Mouse (Mus musculus) kidney, postnatal 36 days (tissue): ENCODE measurements around the gene Tbx22.

Experiments used
- DNase-seq, 2 experiments: peaks; one replicate each; pipeline ENCODE4 v3.0.0; 2021 to 2022; ENCODE audit warnings: mixed read lengths in 2 of 2

Tbx22 gene

DNA sequence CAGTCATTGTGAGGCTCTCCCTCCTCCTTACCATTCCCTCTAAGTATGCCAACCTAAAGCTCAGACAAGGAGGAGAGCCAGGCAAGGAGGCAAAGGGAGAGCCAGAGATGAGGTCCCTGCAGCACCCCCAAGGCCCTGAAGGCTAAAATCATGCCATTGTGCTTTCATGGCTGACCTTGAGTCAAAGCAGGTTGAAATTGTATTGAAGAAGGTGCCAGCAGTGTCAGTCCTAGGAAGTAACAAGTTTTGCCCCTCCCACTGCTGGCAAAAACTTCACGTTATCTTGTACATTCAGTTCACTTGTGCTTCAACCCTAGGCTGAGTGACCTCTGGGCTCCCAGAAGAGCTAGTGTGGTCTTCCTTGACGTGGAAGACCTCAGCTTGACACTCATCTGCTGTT, at the start of gene Tbx22:
Gene Tbx22, plus strand, starts transcription at position 301 of the 400 bp plus-strand sequence.
- no peak for DNase-seq

- DNase-seq: no peak
Observed at GRCm38 (mm10) chrX:107668677-107669076, 913 bp downstream of the Tbx22 start.

DNA sequence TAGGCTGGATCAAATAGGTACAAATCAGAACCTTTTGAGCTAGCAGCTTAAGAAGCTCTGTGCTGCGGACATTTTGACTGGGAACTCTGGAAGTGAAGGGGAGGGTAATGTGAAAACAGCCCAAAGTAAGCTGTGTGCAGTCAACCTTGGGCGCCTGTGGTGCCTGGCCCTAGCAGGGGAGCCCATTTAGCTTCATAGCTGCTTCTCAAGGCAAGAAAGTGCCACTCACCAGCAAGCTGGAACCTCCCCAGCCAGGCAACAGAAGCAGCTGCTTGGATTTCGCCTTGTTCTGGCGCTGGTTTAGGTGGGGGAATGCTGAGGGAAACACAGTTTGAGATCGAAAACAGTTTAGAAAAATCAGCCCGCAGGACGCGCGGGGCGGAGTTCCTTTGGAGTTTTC, 11.4 kb downstream of the Tbx22 start:
- peak in 1 of 2 experiments; percentile 0 for DNase-seq

DNA sequence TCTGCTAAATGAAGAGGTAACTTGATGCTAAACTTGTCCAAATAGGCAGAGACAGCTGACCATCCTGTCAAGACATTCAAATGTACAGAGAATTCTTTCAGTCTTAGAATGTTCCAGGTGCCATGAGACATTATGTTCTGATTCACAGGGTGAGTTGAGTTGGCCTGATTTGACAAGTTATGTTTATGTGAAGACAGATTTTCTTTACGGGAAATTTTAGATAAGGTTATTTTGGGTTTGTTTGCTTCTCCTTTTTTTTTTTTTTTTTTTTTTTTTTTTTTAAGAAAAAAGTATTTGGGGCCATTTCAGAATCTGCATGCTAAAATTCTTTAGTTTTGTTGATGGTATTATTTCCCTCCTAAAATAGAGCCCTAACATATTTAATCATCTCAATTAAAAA, 40.8 kb downstream of the Tbx22 start:
- DNase-seq: no peak

DNA sequence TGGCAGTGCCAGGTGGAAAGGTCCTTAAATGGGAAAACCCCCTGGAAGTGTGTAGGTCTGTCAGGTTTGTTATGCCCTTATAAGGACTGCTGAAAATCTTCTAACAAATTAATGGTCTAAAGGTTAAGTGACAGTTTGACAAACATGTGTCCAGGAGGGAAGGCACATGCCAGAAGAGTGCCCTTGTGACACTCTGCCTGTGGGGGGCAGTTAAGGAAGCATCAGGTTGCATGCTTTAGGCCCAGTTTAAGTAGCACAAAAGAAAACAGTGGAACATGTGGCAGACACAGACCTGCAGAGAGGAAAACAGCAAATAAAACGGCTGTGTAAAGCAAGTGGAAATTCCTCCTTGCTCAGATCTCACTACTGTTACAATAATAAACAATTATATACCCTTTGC, 55.8 kb downstream of the Tbx22 start:
- no peak for DNase-seq
